Mouse (Mus musculus) midbrain, embryonic 13.5 days (tissue): ENCODE results near the gene Ilf2. TPM values are rescaled to one million over a fixed set of nuclear protein-coding genes. Genes with fewer than 3 reads are reported as not detected.

ENCODE experiments used
- ATAC-seq: fragments of 200-750 bp; cut with Nextera tagmentation; 2 replicates; pipeline ENCODE4 v1.8.0; 2017; ENCODE audit warnings: mild to moderate bottlenecking, moderate TSS enrichment, moderate library complexity
- H3K27ac ChIP-seq: fragments of 300-500 bp; sonication (generic); 2 replicates; pipeline ENCODE4 v1.5.1; 2015; ENCODE audit warnings: inconsistent platforms, mild to moderate bottlenecking, moderate library complexity
- H3K27me3 ChIP-seq: fragments of 300-500 bp; sonication (generic); 2 replicates; pipeline ENCODE4 v1.6.1; 2015; ENCODE audit warnings: mild to moderate bottlenecking, inconsistent platforms
- H3K36me3 ChIP-seq: fragments of 300-500 bp; sonication (generic); 2 replicates; pipeline ENCODE4 v1.6.1; 2015; ENCODE audit warnings: mild to moderate bottlenecking, inconsistent platforms
- H3K4me1 ChIP-seq: fragments of 300-500 bp; sonication (generic); replicated peaks from 2 replicates; pipeline ENCODE4 v1.6.1; 2015; ENCODE audit warnings: inconsistent platforms
- H3K4me2 ChIP-seq: fragments of 300-500 bp; sonication (generic); replicated peaks from 2 replicates; pipeline ENCODE4 v1.6.1; 2015; ENCODE audit warnings: moderate library complexity, mild to moderate bottlenecking, inconsistent platforms
- H3K4me3 ChIP-seq: fragments of 300-500 bp; sonication (generic); replicated peaks from 2 replicates; pipeline ENCODE4 v1.5.1; 2015; ENCODE audit warnings: mild to moderate bottlenecking, inconsistent platforms
- H3K9ac ChIP-seq: fragments of 300-500 bp; sonication (generic); replicated peaks from 2 replicates; pipeline ENCODE4 v1.6.1; 2015; ENCODE audit warnings: mild to moderate bottlenecking, inconsistent platforms
- H3K9me3 ChIP-seq: fragments of 300-500 bp; sonication (generic); 2 replicates; pipeline ENCODE4 v1.6.1; 2016; ENCODE audit warnings: mild to moderate bottlenecking, inconsistent platforms
- WGBS: fragments of 180-500 bp; shearing (Covaris S2); methylation state at CpG from one replicate; pipeline ENCODE4 v1.1.7; 2015; 5-methylcytosine and 5-hydroxymethylcytosine counted together
- polyA plus RNA-seq: library from polyadenylated mRNA; unstranded; fragments of >200 nt; fragmentation: Nextera tagmentation; extraction: Ambion mirVana; gene quantifications from 2 replicates; pipeline ENCODE4 v1.2.1, GENCODE M21; 2015

Ilf2 gene
- polyA plus RNA-seq, 1 experiment from 2014 or later: 343 TPM

DNA sequence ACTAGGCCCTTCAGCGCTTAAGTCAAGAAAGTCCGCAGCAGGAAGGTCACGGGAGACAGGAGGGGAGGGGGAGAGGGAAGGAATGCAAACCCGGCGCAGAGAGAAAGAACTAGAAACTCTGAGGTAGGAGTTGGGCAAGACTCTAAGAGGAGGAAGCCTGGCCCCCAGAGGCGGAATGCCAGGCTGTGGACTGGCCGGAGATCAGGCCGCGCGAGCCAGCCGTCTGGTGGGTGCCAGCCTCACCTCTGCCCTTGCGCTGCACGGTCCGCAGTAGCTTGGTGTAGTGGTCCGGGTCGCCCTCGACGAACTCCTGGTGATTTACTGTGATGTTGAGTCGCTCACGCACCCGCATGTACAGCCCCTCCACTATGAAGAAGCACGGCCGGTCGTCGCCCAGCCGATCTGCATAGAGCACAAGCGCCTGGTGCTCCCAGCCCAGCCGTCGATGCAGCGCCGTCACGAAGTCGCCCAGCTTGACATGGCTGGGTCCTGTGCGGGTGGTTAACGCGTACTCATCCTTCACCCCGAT, 11.3 kb upstream of the Ilf2 start:
- H3K36me3 ChIP-seq: no peaks in the 10 kb centered on the region
- peak overlapping the region; percentile 89 for H3K4me2 ChIP-seq
- H3K4me1 ChIP-seq: peaks cover 14% of the 10 kb centered on the region
- peak overlapping the region; percentile 58 for H3K4me3 ChIP-seq
- no peak overlapping the region for H3K27ac ChIP-seq
- no peaks in the 10 kb centered on the region for H3K9me3 ChIP-seq
- peaks cover 58% of the 10 kb centered on the region for H3K27me3 ChIP-seq
- H3K9ac ChIP-seq: 0 out of 2 replicates have a peak overlapping the region, but pooled peaks have one; percentile 57
- no peak; the same call in 1 of the 2 replicates for ATAC-seq
- 12% methylated on average over 37 of the region's 37 CpGs for WGBS

DNA sequence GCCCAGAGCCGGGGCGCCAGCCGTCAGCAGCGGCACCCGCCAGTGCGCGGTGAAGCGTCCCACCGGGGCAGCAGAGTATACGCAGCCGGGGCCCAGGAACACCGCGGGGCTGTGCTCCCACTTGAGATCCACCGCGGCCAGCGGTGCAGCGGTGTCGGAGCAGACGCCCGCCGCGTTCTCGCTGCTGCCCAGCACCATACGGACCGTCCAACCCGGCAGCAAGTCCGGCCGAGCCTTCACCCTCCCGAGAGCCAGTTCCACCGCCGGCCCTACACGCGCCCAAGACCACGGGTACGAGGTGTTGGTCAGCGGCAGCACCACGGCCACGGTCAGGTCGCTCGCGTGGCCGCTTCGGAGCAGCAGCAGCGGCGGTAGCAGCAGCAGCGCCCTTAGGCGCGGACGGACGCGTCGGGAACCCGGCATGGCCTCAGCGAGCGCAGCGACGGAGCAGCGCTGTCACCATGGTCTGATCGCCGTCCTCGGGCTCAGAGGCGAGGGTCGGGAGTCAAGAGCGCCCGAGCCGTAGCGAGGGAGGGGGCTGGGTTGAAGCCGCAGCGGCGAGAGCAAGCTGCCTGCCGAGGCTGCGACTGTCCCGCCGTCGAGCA, 10.7 kb upstream of the Ilf2 start:
- Histone ChIP-seq H3K9ac (peak overlapping the region; percentile 57), H3K4me2 (peak overlapping the region; percentile 89), H3K27me3 (peaks cover 58% of the 10 kb centered on the region), H3K4me3 (peak overlapping the region; percentile 58), H3K27ac (no peak overlapping the region), H3K9me3 (no peaks in the 10 kb centered on the region), H3K36me3 (no peaks in the 10 kb centered on the region), H3K4me1 (peaks cover 14% of the 10 kb centered on the region)
- ATAC-seq: peak; percentile 64
- under 1% methylated on average over 75 of the region's 75 CpGs for WGBS

DNA sequence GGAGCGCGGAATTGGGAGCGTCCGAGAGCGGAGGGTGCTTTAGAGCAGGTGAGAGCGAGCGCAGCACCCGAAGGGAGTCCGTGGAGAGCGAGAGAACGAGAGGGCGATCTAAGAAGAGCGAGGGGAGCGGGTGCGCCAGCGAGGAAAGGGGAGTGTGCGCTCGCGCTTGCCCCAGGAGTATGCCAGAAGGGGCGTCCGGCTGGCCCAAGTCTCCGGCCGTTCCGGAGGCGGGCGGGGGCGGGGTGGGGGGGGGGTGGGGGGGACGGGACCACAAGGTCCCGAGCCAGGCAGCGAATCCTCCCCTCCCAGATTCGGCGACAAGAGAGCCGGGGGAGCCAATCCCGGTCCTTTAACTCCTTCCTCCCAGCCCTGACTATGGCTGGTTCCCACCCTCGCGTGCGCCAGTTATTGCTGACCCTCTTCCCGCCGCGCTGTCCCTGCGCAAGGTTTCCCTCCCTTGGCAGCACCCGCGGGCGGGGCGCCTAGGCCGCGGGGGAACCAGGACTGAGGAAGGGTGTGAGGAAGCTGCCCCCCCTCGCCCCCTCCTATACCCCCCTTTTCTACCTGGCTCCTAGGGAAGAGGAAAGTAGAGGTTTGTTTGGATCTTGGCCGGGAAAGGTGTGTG, 10.1 kb upstream of the Ilf2 start, which contains the start of gene Npr1:
TSS of gene Npr1 (minus strand) at position 181 of the 625 bp plus-strand sequence.
- under 1% methylated on average over 37 of the region's 49 CpGs for WGBS
- H3K4me3 ChIP-seq: peak within 1 kb of the TSS; percentile 58
- peak within 1 kb of the TSS; percentile 57 for H3K9ac ChIP-seq
- peaks cover 14% of the 10 kb centered on the region for H3K4me1 ChIP-seq
- no peaks in the 10 kb centered on the region for H3K36me3 ChIP-seq
- no peaks in the 10 kb centered on the region for H3K9me3 ChIP-seq
- H3K27ac ChIP-seq: no peak within 1 kb of the TSS
- ATAC-seq: peak; percentile 61
- peak within 1 kb of the TSS; percentile 89 for H3K4me2 ChIP-seq
- H3K27me3 ChIP-seq: peaks cover 55% of the 10 kb centered on the region

DNA sequence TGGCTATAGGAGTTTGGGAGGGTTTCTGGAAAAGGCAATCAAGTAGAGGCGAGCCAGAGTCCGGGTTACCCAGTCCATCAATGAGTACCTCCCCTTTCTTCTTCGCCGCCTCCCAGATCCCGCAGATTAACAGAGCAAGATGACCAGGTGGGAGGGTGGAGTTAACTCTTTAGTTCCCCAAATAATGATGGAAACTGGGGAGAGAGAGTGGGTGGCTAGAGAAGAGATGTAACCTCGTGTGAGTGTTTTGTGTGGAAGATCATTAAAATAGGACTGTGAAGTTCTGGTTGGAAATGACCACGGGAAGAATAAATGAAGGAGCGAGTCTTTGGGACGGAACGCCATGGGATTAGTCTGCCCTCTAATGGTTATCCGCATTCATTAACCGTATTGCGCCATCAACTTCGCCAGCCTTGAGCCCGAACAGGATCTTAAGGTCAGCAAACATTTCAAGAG, 9.6 kb upstream of the Ilf2 start:
- H3K4me2 ChIP-seq: peak overlapping the region; percentile 89
- ATAC-seq: peak; percentile 49
- peaks cover 50% of the 10 kb centered on the region for H3K27me3 ChIP-seq
- peaks cover 14% of the 10 kb centered on the region for H3K4me1 ChIP-seq
- no peaks in the 10 kb centered on the region for H3K9me3 ChIP-seq
- no peaks in the 10 kb centered on the region for H3K36me3 ChIP-seq
- WGBS: 1% methylated on average over 15 of the region's 15 CpGs
- peak overlapping the region; percentile 57 for H3K9ac ChIP-seq
- H3K27ac ChIP-seq: no peak overlapping the region
- peak overlapping the region; percentile 58 for H3K4me3 ChIP-seq

GRCm38 (mm10) chr3:90467618-90468300, 8.2 kb upstream of the Ilf2 start:
- Histone ChIP-seq H3K4me2 (no peak overlapping the region), H3K9ac (no peak overlapping the region), H3K36me3 (no peaks in the 10 kb centered on the region), H3K4me3 (no peak overlapping the region), H3K27ac (no peak overlapping the region), H3K9me3 (no peaks in the 10 kb centered on the region), H3K4me1 (peaks cover 14% of the 10 kb centered on the region), H3K27me3 (peaks cover 36% of the 10 kb centered on the region)
- 93% methylated on average over 10 of the region's 10 CpGs for WGBS
- no peak for ATAC-seq

DNA sequence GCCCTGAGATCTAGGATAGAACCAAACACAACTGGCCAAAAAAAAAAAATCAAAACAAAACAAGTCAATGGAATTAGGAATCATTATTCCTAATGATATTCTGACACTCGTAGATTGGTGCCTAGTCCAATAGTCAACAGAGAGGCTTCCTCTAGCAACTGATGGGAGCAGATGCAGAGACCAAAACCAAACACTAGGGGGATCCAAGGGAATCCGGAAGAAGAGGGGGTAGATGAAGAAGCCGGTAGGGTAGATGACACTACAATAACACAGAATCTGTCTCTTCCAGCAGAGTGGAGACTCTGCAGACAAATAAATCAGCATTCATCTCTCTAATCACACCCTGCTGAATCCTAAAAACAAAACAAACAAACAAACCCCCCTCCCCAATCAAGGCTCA, 3.7 kb upstream of the Ilf2 start:
- no peak for ATAC-seq
- Histone ChIP-seq H3K27me3 (no peaks in the 10 kb centered on the region), H3K9ac (no peak overlapping the region), H3K4me3 (no peak overlapping the region), H3K27ac (no peak overlapping the region), H3K9me3 (no peaks in the 10 kb centered on the region), H3K4me2 (no peak overlapping the region), H3K4me1 (peaks cover 5% of the 10 kb centered on the region), H3K36me3 (no peaks in the 10 kb centered on the region)
- WGBS: 38% methylated on average over 3 of the region's 3 CpGs

DNA sequence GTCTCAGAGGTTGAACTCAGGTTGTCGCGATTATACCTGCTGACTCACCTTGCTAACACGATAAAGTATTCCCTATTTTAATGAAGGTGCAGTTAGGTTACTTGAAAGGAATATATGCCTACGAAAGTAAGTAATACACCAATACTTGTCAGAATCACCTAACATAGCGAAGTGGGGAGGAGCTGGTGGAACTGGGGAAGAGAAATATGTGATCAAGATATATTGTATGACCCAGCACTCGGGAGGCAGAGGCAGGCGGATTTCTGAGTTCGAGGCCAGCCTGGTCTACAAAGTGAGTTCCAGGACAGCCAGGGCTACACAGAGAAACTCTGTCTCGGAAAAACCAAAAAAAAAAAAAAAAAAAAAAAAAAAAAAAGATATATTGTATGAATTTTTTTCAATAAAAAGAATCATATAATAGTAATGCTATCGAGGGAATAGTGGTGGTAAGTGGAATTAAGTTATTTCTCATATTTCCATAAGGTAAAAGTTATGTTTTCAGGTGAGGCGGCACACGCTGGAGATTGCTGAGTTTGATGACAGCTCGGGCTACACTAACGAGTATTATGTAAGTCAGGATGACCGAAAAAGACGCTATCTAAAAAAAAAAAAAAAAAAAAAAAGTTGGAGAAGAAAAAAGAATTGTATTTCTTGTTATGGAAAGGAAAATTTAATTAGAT, 635 bp upstream of the Ilf2 start:
- H3K9me3 ChIP-seq: no peaks in the 10 kb centered on the region
- ATAC-seq: peak; percentile 25; the same call in 1 of the 2 replicates
- H3K27me3 ChIP-seq: no peaks in the 10 kb centered on the region
- H3K36me3 ChIP-seq: peaks cover 25% of the 10 kb centered on the region
- H3K4me3 ChIP-seq: peak overlapping the region; percentile 31
- peaks cover 17% of the 10 kb centered on the region for H3K4me1 ChIP-seq
- 0 out of 2 replicates have a peak overlapping the region, but pooled peaks have one; percentile 29 for H3K4me2 ChIP-seq
- no peak overlapping the region for H3K27ac ChIP-seq
- H3K9ac ChIP-seq: no peak overlapping the region
- 43% methylated on average over 16 of the region's 16 CpGs for WGBS

- no peak overlapping the region for H3K9ac ChIP-seq
- H3K4me2 ChIP-seq: no peak overlapping the region
- H3K4me1 ChIP-seq: peaks cover 7% of the 10 kb centered on the region
- ATAC-seq: no peak
- H3K27ac ChIP-seq: no peak overlapping the region
- H3K27me3 ChIP-seq: no peaks in the 10 kb centered on the region
- H3K9me3 ChIP-seq: no peaks in the 10 kb centered on the region
- WGBS: 79% methylated on average over 5 of the region's 5 CpGs
- H3K36me3 ChIP-seq: peaks cover 72% of the 10 kb centered on the region
- H3K4me3 ChIP-seq: no peak overlapping the region
These were observed 11.1 kb downstream of the Ilf2 start for GRCm38 (mm10) chr3:90486998-90487397.

DNA sequence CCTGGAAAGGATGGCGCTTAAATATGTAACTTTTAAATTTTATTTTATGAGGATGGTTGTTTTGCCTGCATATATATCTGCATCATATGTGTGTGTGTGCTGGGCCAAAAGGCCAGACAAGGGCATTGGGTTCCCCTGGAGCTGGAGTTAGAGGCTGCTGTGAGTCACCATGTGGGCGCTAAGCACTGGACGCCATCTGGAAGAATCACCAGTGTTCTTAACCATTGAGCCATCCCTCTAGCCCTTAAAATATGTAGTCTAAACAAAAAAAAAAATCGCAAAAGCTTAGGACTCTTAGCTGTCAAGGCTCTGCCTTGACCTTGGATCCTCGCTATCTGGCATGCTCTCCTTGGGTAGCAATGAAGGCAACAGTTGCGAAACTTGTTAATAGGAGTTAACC, 12.7 kb downstream of the Ilf2 start:
- Histone ChIP-seq H3K4me3 (no peak overlapping the region), H3K27me3 (no peaks in the 10 kb centered on the region), H3K4me1 (peaks cover 7% of the 10 kb centered on the region), H3K27ac (no peak overlapping the region), H3K9me3 (no peaks in the 10 kb centered on the region), H3K4me2 (no peak overlapping the region), H3K9ac (no peak overlapping the region), H3K36me3 (peaks cover 57% of the 10 kb centered on the region)
- no peak for ATAC-seq
- 90% methylated on average over 6 of the region's 6 CpGs for WGBS

GRCm38 (mm10) chr3:90490696-90491256, 14.8 kb downstream of the Ilf2 start, which contains the start of gene Snapin:
Gene Snapin, minus strand, starts transcription at chr3:90491033.
- under 1% methylated on average over 37 of the region's 37 CpGs for WGBS
- Histone ChIP-seq H3K9ac (peak within 1 kb of the TSS; percentile 78), H3K4me1 (peaks cover 7% of the 10 kb centered on the region), H3K4me3 (peak within 1 kb of the TSS; percentile 72), H3K4me2 (peak within 1 kb of the TSS; percentile 60), H3K9me3 (no peaks in the 10 kb centered on the region), H3K27ac (peak within 1 kb of the TSS; percentile 61; the same call in 1 of the 2 replicates), H3K36me3 (peaks cover 38% of the 10 kb centered on the region), H3K27me3 (no peaks in the 10 kb centered on the region)
- ATAC-seq: peak; percentile 99

DNA sequence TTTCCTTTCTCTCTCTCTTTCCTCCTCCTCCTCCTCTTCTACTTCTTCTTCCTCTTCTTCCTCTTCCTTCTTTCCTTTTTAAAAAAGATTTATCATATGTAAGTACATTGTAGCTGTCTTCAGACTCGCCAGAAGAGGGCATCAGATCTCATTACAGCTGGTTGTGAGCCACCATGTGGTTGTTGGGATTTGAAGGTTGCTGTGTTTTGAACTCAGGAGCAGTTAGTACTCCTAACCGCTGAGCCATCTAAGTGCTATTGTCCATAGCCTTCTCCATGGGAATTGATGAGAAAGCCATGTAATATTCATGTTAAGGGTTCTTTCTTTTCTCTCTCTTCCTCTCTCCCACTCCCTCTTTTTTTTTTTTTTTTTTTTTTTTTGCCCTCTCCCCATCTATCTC, 15.4 kb downstream of the Ilf2 start:
- Histone ChIP-seq H3K27me3 (no peaks in the 10 kb centered on the region), H3K9me3 (no peaks in the 10 kb centered on the region), H3K27ac (no peak overlapping the region), H3K4me3 (no peak overlapping the region), H3K4me1 (peaks cover 7% of the 10 kb centered on the region), H3K4me2 (no peak overlapping the region), H3K36me3 (peaks cover 38% of the 10 kb centered on the region), H3K9ac (no peak overlapping the region)
- 34% methylated on average over 2 of the region's 2 CpGs for WGBS
- no peak for ATAC-seq
